In genomic region chr12:44328381-44329315, GRCm38 (mm10) we compare ENCODE assay signal across 8 mouse cellular contexts. TPM values are rescaled to one million over a fixed set of nuclear protein-coding genes. Genes with fewer than 3 reads are reported as not detected.
DNase-seq lines count a peak whose midpoint lies in the region; ATAC-seq and TF ChIP-seq lines count a peak whose summit lies in the region.

TSS of gene Nrcam (plus strand) at chr12:44328885.

- peak within 1 kb of the TSS; percentile 55 for H3K4me3 ChIP-seq in intestine, postnatal 0 days (ENCODE audit: low read depth, low read length)
- H3K4me3 ChIP-seq in limb, embryonic 12.5 days (replicated peaks), result peak within 1 kb of the TSS; percentile 59
- H3K4me3 ChIP-seq in midbrain, embryonic 13.5 days (replicated peaks), result peak within 1 kb of the TSS; percentile 83

- TF ChIP-seq CTCF in intestine, postnatal 0 days (IDR thresholded peaks at IDR 0.05; ENCODE audit: low read depth), result no peak

- DNase-seq in lung, adult 18-20 months, result peak; percentile 5 to 14
- no peak for DNase-seq in lung, postnatal 25 days (ENCODE audit: low spot score)
- DNase-seq in cerebellum, postnatal 25 days, result peak; percentile 88 to 89
- peak; percentile 79 for DNase-seq in frontal cortex, postnatal 36 days (ENCODE audit: low spot score in 2 of 2)
- DNase-seq in testis, postnatal 14 days (ENCODE audit: low spot score), result peak; percentile 29

- H3K9ac ChIP-seq in intestine, postnatal 0 days (ENCODE audit: low read depth, low read length), result no peak within 1 kb of the TSS
- peak within 1 kb of the TSS; percentile 59 for H3K9ac ChIP-seq in limb, embryonic 12.5 days (replicated peaks)
- H3K9ac ChIP-seq in midbrain, embryonic 13.5 days (replicated peaks), result peak within 1 kb of the TSS; percentile 94

- H3K9me3 ChIP-seq in intestine, postnatal 0 days (ENCODE audit: control insufficient read depth), result no peaks in the 10 kb centered on the region
- no peaks in the 10 kb centered on the region for H3K9me3 ChIP-seq in limb, embryonic 12.5 days
- no peaks in the 10 kb centered on the region for H3K9me3 ChIP-seq in midbrain, embryonic 13.5 days

- H3K27me3 ChIP-seq in intestine, postnatal 0 days (replicated peaks; ENCODE audit: control insufficient read depth, insufficient read depth, low read length), result peaks cover 30% of the 10 kb centered on the region
- peaks cover 50% of the 10 kb centered on the region for H3K27me3 ChIP-seq in limb, embryonic 12.5 days
- H3K27me3 ChIP-seq in midbrain, embryonic 13.5 days, result no peaks in the 10 kb centered on the region

- H3K4me2 ChIP-seq in intestine, postnatal 0 days (replicated peaks; ENCODE audit: low read depth), result peak within 1 kb of the TSS; percentile 93
- peak within 1 kb of the TSS; percentile 99 for H3K4me2 ChIP-seq in limb, embryonic 12.5 days
- peak within 1 kb of the TSS; percentile 71 for H3K4me2 ChIP-seq in midbrain, embryonic 13.5 days (replicated peaks)

- H3K36me3 ChIP-seq in intestine, postnatal 0 days (ENCODE audit: control insufficient read depth, insufficient read depth), result no peaks in the 10 kb centered on the region
- no peaks in the 10 kb centered on the region for H3K36me3 ChIP-seq in limb, embryonic 12.5 days
- H3K36me3 ChIP-seq in midbrain, embryonic 13.5 days, result no peaks in the 10 kb centered on the region

- no peak within 1 kb of the TSS for H3K27ac ChIP-seq in intestine, postnatal 0 days (ENCODE audit: low read depth, low read length)
- H3K27ac ChIP-seq in limb, embryonic 12.5 days, result no peak within 1 kb of the TSS
- H3K27ac ChIP-seq in midbrain, embryonic 13.5 days, result peak within 1 kb of the TSS; percentile 97

- no peaks in the 10 kb centered on the region for H3K4me1 ChIP-seq in intestine, postnatal 0 days (replicated peaks; ENCODE audit: control insufficient read depth, insufficient read depth, low read length)
- H3K4me1 ChIP-seq in limb, embryonic 12.5 days (replicated peaks), result peaks cover 12% of the 10 kb centered on the region
- H3K4me1 ChIP-seq in midbrain, embryonic 13.5 days (replicated peaks), result peaks cover 34% of the 10 kb centered on the region

- 4% methylated on average over 65 of the region's 74 CpGs for WGBS in intestine, postnatal 0 days
- 2% methylated on average over 73 of the region's 74 CpGs for WGBS in limb, embryonic 12.5 days
- WGBS in midbrain, embryonic 13.5 days, result 2% methylated on average over 74 of the region's 74 CpGs

- ATAC-seq in intestine, postnatal 0 days, result peak; percentile 47; the same call in 1 of the 2 replicates
- peak; percentile 62 for ATAC-seq in limb, embryonic 12.5 days (ENCODE audit: insufficient number of reproducible peaks, insufficient read depth, low FRiP score, low TSS enrichment, low read depth)
- peak; percentile 73 for ATAC-seq in midbrain, embryonic 13.5 days

RNA-seq across cellular contexts. Expression of gene Nrcam, which starts in this region (rescaled TPM):
- polyA plus RNA-seq in intestine, postnatal 0 days (2015; fragmentation: Nextera tagmentation; extraction: Ambion mirVana), result 1.1 and 1.7 TPM in 2 replicates
- 2.0 and 2.5 TPM in 2 replicates for polyA plus RNA-seq in limb, embryonic 12.5 days (2016; fragmentation: Nextera tagmentation; extraction: Ambion mirVana)
- 134 and 146 TPM in 2 replicates for polyA plus RNA-seq in midbrain, embryonic 13.5 days (2015; fragmentation: Nextera tagmentation; extraction: Ambion mirVana)

Comparison
In these comparisons a context has a peak if more than half of its experiments do, and no peak if none do; other contexts are left out.
1. RNA of gene Nrcam (polyA plus RNA-seq): 134 to 146 TPM in midbrain, embryonic 13.5 days; 2.0 to 2.5 TPM in limb, embryonic 12.5 days and 1.1 to 1.7 TPM in intestine, postnatal 0 days; every median in the first group is over 10 times any median in the second.
2. Peak in every context shown above with its lines, with median percentiles within 50 percentile points of each other: ATAC-seq, H3K4me2 ChIP-seq and H3K4me3 ChIP-seq.